Mouse (Mus musculus) adrenal gland, postnatal 36 days (tissue): Measurements from ENCODE around the gene Spg11. TPM values are rescaled to one million over a fixed set of nuclear protein-coding genes. Genes with fewer than 3 reads are reported as not detected.

Experiments used
- DNase-seq, 2 experiments: peaks; one replicate each; pipeline ENCODE4 v3.0.0; 2021; ENCODE audit warnings: mixed read lengths in 1 of 2
- long read RNA-seq, 2 experiments: library from polyadenylated mRNA; stranded (forward); transcript quantifications; one replicate each; pipeline ENCODE4 v2.0.0; 2021; ENCODE audit warnings: borderline sequencing depth in 2 of 2
- total RNA-seq, 2 experiments: library from RNA; stranded (reverse); gene quantifications; 2 replicates each; pipeline ENCODE4 v1.2.3; 2021

Gene Spg11
- 10 to 100 TPM; 18.4 to 20.5 TPM for total RNA-seq
- long read RNA-seq, experiment 1, full-length matches to known transcripts, result 4 of 7 reads
- long read RNA-seq, experiment 1, partial matches to known transcripts, result 3 of 7 reads
- long read RNA-seq, experiment 1, other reads (novel, unspliced or antisense), result 0 of 7 reads
- long read RNA-seq, experiment 2, partial matches to known transcripts, result 1 of 3 reads
- long read RNA-seq, experiment 2, other reads (novel, unspliced or antisense), result 2 of 3 reads

- DNase-seq, result peak; percentile 99
Observed at GRCm38 (mm10) chr2:122117961-122118958, at the start of gene Spg11. Spg11 (minus strand) TSS chr2:122118386.

- no peak for DNase-seq
Observed at GRCm38 (mm10) chr2:122164293-122164692, 46.1 kb upstream of the Spg11 start.

DNA sequence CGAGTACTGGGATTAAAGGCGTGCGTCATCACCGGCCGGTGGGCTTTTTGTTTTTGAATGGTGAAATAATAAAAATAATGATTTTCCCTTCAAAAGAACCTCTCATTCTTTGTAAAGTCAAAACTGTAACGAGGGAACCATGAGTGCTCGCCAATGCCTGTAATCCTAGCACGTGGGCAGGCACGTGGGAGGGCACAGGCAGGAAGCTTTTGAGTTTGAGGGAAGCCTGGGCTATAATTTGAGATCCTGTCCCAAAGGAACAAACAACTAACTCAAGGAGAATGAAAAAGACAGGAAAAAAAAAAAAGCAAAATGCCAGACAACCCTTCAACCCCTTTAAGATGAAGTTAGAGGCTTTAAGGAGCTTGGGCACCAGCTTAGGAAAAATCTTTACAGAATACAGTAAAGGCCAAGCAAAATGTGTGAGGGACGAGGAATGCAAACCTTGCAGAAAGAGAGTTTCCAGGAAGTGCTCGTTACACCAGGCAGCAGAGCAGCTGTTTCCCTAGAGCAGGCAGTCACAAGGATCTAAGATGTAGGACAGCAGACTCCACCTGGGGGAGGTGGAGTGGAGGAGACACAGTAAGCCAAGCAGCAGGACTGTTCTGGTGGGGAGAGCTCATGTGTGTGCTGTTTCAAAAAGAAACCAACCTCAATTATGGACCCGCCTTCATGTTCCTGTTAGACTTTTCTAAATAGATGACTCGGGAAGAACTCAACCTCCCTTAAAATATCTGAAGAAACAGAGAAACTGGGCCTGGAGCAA is 45.4 kb upstream of the Spg11 start:
- DNase-seq, result no peak

DNA sequence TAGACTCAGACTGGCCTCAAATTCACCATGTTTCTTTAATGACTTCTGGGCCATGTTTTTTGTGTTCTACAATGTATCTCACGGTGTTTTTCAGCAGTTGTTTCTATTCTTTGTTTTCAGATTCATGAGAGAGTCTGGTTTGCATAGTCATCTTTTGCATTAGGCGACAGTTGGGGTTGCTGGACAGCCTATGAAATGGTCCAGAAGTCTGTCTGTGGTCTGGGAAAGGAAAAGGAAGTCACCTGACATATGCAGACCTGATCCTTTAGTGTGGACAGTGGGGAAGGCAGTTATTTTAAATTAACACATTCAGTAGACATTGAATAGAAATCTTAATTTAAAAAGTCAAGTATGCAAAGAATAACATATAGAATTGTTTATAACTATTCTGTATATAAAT is 44.3 kb upstream of the Spg11 start:
- no peak for DNase-seq

- no peak for DNase-seq
Observed at GRCm38 (mm10) chr2:122161542-122161941, 43.4 kb upstream of the Spg11 start.

DNA sequence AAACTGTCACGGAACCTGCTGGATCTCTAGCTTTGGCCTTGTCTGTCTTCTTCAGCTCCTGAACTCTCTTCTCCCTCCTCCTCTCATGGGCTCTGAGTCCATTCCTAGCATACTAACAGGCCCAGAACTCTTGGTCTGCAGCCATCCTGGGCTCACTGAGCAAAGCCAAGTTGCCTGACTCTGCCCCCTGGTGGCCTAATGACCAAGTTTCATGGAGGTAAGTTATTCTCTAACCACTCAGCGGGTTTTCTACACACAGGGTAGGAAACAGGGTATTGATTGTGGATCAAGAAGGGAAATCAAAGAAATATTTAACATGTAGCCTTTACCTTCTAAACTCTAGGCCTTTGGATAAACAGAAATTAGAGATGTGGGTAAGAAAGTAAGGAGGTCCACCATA is 42.5 kb upstream of the Spg11 start, which contains the start of gene Trim69:
TSS of gene Trim69 (plus strand) at position 21 of the 400 bp plus-strand sequence.
- DNase-seq, result peak; percentile 84 to 90

GRCm38 (mm10) chr2:122159667-122160066 is 41.5 kb upstream of the Spg11 start:
- DNase-seq, result no peak

GRCm38 (mm10) chr2:122158362-122158802 is 40.2 kb upstream of the Spg11 start:
- no peak for DNase-seq

DNA sequence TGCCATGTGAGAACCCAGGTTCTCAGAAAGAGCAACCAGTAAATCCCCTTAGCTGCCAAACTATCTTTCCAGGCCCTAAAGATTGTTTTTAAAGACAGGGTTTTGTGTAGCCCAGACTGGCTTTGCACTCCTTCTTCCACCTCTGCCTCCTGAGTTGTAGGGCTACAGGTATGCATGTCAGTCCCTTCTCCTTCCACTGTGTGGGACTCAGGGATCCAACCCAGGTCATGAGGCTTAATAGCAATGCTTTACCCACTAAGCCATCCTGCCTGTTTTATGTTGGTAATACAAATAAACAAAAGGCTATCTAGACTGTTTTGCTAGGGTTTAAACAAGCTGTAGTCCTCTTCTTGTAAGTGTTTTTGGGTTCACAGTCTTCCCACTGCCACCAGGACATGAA is 39.4 kb upstream of the Spg11 start:
- no peak for DNase-seq

DNA sequence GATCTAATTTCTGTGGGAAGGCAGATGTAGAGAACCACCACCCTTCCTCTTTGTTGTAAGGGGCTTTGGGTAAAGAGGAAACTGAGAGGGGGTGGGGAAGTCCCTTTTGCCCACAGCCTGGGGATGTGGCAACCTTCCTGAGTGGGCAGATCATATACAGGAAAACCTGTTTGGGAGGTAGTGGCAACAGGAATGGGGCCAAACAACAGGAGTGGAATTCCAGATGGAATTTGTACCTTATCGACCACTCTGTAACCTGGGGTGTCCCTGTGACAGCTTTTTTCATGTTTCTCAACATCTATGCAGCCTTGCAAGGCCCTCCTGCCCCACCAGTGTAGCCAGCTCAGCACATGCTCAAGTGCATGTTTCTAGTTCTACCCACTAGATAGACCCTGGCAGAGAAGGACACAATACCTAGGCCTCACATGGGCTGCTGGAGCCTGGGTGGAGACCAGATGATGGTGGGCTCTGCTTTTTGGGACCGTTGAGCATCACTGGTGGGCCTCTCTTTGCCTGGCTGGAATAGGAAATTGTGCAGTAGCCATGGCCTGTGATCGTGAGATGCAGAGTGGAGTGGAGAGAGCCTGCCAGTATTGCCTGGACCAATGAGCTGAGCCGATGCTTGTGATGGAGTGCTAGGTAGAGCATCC is 38.0 kb upstream of the Spg11 start:
- DNase-seq, result no peak

- DNase-seq, result no peak
Observed at GRCm38 (mm10) chr2:122155292-122155691, 37.1 kb upstream of the Spg11 start.

DNA sequence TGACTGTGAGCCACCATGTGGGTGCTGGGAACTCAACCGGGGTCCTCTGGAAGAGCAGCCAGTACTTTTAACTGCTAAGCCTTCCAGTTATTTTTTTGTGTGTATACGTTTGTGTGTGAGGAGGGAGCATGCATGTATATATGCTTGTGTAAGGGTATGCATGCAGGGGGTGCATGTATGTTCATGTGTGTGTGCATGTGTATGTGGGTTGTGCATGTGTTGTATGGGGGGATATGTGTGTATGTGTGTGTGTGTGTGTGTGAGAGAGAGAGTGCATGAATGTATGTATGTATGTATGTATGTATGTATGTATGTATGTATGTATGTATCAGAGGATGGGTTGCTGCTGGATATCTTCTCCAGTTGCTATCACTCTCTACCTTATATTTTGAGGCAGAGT is 36.3 kb upstream of the Spg11 start:
- DNase-seq, result no peak

GRCm38 (mm10) chr2:122153681-122154365 is 35.6 kb upstream of the Spg11 start:
- no peak for DNase-seq

- no peak for DNase-seq
Observed at GRCm38 (mm10) chr2:122152850-122153249, 34.7 kb upstream of the Spg11 start.

- DNase-seq, result no peak
Observed at GRCm38 (mm10) chr2:122151221-122151620, 33.0 kb upstream of the Spg11 start.

- DNase-seq, result no peak
Observed at GRCm38 (mm10) chr2:122149716-122150115, 31.5 kb upstream of the Spg11 start.

GRCm38 (mm10) chr2:122149316-122149715 is 31.1 kb upstream of the Spg11 start:
- peak; percentile 40 to 46 for DNase-seq

- DNase-seq, result peak; percentile 76 to 85
Observed at GRCm38 (mm10) chr2:122148242-122148917, 30.2 kb upstream of the Spg11 start.

DNA sequence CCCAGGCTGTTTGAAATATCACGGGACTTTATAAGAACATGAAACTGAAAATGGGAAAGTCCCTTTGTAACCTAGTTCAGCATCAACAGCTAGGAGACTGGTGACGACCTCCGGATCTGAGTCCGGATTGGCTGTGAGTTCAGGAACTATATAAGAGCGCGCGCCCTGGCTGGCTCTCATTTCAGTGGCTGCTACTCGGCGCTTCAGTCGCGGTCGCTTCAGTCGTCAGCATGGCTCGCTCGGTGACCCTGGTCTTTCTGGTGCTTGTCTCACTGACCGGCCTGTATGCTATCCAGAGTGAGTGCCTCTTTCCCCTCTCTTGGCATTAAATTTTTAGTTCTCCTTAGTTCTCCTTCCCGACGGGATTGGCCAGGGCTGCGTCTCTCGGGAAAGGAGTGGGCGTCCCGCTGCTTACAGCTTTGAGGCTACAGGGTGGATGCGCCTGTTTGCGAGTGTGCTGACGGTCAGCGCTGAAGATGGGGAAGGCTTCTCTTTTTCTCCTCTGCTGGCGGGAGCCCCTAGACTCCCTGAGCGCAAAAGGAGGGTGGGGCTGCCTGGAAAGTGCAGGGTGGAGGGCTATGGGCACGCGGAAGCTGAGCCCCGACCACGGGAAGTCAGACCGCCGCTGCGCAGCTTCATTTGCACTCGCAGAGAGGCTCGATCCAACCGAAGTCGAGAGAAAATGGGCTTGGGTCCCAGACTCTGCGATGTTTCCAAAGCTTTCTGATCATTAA is 29.5 kb upstream of the Spg11 start, which contains the start of gene B2m:
TSS of gene B2m (plus strand) at position 179 of the 734 bp plus-strand sequence.
- peak; percentile 92 for DNase-seq

- no peak for DNase-seq
Observed at GRCm38 (mm10) chr2:122146687-122147086, 28.5 kb upstream of the Spg11 start.
